Mouse (Mus musculus) frontal cortex, postnatal 25 days (tissue): ENCODE results near the gene Ltbp3.
A peak's percentile ranks its signal among the peaks of the same experiment; 100 is the strongest.

Source experiments
- DNase-seq, 2 experiments: peaks; one replicate each; pipeline ENCODE4 v3.0.0; 2022; ENCODE audit warnings: low spot score in 2 of 2

The Ltbp3 gene

DNA sequence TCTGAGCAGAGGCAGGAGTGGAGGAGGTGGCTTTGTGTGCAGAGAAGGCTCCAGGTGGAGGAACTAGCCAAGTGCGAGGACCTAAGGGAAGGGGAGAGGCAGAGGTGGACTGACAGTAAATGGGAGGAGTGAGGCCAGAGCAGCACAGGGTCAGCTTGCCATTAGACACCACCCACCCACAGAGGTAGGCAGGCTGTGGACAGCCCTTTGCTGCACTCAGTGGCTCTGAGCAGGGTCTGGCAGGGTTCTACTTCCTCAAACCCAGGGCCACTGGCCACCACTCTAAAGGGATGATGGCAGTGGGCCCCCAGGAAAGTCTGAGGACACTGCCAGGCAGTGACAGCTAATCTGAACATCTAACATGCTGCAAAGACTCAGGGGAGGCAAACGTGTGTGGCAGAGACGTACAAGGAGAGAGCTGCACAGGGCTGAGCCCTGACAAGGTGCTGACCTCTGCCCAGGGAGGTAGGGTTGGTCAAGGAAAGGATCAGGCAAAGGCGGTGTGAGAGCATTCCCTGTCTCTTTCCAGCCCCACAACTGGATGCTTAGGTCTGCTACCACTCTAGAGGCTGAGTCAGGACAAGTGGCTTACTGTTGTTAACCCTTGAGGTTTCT lies 16.7 kb upstream of the Ltbp3 start:
- no peak for DNase-seq

DNA sequence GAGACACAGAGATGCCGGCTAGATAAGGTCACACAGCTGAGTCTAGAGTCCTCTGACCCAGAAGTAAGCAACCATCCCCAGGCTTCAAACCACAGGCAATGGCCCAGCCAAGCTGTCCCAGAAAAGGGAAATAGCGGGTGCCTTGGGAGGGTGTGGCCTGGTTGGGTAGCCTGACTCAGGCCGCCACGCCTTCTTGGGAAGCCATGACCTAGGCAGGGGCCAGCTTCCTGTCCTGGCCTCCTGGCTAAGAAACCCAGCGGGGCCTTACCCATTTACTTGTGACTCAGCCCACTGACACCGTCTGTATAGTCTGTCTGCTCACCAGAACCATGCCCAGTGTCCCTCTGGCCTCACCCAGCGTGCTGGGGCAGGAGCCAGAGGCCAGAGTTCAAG lies 16.2 kb upstream of the Ltbp3 start:
- DNase-seq: no peak

DNA sequence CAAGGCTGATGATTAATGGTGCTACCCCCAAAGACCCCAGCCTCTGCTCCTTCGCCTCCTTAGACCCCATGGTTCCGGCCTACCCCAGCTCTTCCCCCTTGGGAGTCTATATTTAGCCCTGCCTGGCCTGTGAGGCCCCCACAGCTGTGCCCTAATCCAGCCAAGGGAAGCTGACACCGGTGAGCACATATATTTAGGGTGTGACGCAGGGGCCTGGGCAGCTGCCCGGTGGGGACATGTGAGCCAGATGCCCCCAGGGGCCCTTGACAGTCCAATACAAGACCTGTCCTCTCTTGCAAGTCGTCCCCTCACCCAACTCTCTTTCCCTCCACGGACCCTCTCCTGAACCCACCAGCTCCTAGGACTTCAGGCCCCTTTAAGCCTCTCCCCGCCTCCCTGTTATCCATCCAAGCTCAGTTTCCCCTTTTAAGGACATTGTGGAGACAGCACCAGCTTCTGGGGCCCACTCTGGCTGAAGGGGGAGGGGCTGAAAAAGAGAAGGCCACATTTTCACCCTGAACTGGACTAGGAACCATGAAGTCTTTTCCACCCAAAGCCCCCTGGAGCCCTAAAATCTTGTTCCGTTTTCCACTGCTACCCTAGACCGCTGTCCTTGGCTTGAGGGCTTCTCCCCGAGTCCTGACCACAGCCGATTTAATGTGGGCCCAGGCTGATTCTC lies 15.5 kb upstream of the Ltbp3 start:
- no peak for DNase-seq

DNA sequence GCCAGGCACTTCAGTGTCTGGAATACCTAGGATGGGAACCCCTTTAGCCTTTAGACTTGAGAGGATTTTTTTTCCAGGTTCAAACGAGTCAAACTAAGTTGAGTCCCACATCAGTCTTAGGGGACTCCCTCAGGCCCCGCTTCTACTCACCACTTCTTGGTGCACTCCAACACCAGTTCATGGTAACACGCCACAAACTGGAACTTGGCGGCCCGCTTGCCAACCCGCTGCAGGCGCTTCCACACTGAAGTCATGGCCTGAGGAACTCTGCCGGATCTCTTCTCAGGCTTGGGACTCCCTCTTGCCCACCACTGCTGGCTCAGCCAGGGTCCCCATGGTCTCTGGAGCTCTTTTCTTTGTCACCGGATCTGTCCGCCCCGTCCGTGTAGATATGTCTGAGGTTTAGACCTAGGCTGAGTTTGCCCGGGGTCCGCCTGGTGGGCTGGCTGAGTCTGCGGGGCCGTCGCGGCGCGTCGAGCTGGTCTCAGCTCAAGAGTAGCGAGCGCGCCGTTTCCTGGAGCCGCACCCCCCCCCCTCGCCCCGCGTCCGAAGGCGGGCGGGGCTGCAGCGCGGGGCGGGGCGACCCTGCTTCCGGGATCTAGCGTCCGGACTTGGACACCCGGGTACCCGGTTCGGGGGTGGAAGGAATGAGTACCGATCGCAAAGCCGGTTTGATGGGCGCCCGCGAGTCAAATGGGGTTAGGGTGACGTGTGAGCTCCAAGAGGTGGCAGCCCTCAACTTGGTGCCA lies 14.8 kb upstream of the Ltbp3 start, which contains the start of gene Ehbp1l1:
Gene Ehbp1l1 (minus strand): TSS at position 551 of the 749 bp plus-strand sequence.
- DNase-seq: no peak

DNA sequence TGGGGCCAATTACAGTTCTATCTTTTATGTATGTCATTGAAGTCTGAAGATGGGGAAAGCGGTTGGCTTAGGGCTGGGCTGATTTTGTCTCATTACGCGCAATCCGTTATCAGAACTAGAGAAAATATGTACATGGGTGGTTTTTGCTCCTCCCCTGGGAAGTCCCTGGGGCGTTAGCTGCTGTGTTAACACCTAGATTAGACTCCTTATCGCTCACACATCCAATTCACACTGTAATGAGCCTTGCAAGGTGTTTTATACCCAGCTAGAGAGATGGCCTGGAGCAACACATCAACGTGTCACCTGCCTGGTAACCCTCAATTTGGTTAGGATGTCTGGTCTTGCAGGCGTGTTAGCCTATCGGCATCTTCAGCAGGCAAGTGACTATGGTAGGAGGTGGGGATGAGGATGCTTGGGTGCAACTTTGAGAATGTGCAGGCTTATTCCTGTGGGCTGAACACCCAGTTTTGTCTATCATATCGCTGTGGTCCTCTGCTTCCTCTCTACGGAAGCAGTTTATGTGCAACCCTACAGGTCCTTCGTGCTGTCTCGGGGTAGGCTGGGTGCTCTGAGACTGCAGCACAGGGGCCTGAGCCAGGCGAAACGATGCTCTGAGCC lies 13.6 kb upstream of the Ltbp3 start:
- DNase-seq: no peak

DNA sequence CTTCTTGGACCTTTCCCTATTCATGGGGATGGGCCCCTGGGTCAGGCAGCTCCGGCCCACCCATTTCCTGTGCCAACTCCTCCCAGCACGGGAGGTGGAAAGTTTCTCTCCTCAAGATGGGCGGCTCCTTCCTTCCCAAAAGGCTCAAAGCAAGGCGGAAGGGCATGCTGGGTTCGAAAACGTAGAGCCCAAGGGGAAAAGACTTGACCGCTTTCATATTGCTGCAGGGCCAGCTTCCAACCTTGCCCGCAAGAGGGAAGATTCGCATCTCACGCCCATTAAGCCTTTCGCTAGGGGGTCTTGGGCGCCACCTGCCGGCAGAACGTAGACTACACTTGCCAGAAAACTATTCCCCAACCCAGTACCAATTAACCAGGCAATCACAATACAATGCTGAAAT lies 13.0 kb upstream of the Ltbp3 start:
- peak; percentile 84 to 87 for DNase-seq

DNA sequence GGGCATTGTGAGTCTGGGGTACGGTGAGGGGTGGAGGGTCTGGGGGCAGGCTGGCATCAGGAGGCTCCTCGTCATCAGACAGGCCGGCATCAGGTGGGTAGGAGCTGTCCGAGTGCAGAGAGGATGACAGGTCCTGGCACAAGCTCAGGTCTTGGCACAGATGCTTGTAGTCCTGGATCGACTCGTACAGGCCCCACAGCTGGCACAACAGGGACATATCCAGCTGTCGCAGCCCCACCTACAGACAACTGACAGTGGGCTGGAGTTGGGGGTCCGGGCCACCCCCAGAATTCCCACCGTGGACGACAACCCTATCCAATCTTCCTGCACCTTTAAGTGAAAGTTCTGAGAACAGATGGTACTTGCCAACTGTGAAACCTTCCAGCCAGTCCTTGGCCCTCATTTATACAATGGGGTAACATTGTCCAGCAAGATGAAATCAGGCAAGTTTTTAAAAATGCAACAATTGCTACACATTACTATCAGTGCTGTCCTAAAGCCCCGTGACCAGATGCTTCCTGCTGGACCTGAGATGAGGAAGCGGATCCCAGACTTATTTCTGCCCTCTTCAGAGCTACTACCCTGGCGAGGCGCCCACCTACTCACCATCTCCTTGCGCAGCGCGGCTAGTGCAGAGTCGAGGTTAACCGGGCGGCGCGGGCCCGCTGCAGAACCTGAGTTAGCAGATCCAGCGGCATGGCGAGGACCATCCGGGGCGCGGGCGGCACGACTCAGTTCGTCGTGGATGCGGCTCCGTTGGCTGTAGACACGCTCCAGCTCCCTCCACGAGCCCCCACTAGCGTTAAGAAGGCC lies 11.9 kb upstream of the Ltbp3 start:
- peak; percentile 46 to 52 for DNase-seq

DNA sequence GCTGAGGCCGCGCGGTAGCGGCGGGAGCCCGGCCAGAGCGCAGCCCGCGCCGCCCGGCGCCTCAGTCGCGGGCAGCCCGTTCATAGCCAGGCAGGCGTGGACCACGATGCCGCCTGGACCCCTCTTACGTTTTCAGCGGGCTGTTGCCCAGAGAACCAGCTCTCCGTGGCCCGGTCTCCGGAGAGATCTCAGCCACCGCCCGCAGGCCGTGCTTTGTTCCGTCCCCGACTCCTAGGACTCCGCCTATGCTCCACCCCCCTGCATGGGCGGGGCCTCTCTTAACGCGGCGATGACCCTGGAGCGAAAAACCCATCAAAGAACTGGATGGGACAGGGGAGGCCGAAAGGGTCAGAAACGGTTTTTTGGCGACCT lies 11.3 kb upstream of the Ltbp3 start, which contains the start of gene Fam89b:
Gene Fam89b (minus strand): TSS at position 210 of the 372 bp plus-strand sequence.
- DNase-seq: peak; percentile 53 to 67

DNA sequence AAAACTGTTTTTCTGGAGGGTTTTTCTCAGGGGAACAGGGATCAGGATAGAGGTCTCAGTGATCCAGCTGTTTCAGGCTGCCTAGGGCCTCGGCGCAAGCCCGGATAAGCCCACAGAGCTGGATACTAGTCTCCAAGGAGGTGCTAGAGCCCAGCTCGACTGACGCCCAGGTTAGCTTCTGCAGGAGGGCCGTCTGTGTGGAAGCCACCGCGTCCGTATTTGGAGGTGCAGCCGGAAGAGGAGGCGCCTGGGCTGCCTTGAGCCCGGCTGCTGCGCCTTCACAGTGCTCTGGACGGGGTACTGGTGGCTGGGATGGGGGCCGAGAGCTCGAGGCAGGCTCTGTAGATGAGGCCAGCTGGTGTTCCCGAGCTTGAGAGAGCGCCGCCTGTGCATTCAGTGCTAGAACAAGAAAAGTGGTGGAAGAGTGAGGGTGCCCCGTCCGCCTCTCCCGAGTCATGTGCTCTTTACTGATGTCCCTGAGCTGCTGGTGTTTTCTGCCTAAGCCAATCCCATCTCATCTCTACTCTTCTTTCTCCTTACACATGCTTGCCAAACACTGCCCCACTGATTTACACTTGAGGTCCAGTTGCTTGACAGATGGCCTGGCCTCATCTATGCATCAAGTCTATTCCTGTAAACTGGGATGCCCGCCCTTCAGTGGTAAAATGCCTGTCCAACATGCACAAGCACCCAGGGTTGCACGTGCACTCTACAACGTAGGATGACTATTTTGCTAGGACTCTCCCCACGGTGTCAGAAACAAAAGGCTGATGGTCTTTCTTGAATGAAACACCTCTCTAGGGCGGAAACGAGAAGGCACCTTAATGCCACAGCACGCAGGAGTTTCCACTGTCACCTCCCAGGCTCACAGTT lies 10.2 kb upstream of the Ltbp3 start:
- no peak for DNase-seq

DNA sequence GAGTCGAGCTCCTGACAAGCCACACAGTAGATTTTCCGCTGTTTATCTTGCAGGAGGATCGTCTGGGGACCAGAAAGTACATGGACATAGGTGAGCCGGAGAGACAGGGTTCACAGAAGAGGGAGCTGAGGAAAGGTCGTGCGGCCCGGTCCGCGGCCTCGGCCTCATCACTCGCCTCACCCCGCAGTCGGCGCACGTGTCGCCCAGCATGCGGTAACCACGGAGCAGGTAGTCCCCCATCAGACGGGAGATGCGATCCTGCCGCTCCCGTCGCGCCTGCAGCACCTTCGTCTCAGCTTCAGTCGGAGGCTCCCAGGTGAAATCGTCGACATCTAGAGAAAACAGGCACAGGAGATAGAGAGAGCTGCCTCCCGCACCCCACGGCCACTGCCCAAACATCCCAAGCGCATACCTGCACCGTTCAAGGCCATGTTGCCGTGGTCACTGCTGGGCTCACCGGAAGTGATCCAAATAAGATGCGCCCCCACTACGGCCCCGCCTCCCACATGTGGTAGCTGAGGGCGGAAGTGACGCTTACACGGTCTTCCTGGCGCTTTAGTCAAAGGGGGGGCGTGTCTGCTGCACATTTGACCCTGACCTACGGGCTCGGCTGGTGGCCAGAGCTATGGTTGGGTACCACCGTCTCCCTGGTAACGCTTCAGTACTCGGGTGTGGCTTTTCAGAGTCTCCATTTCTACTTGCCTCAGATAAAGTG lies 9.3 kb upstream of the Ltbp3 start:
- DNase-seq: peak; percentile 83 to 87

DNA sequence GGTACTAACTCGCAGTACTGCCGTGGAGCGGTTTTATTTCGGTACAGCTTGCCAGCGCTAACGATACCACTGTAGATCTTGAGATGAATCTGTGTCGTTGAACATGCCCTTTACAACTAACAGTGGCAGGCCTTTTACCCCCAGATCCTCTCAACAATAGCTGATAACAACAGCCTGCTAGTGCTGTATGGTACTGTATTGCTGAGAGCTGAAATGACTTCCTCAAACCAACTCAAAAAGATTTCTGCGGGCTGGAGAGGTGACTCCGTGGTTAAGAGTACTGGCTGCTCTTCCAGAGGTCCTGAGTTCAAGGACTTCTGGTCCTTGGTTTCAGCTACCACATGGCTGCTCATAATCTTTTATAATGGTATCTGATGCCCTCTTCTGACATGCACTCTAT lies 6.4 kb upstream of the Ltbp3 start:
- DNase-seq: no peak

DNA sequence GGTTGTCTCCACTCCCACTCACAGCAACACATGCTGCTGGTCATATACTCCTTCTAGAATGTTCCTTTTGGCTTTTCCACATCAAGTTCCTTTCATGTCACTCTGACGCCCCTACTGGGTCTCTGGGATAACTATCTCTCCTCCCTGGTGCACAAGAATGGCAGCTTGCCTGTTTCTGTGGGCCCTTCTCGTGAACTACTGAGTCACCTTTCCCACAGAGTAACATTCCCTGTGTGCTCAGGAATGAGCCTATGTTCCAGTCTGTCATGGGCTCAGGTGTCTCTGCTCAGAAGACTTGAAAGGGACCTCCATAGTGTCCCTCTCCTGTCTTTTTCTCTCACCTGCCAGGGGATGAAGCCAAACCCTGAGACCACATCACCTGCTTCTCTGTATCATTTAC lies 1.3 kb upstream of the Ltbp3 start:
- DNase-seq: no peak

DNA sequence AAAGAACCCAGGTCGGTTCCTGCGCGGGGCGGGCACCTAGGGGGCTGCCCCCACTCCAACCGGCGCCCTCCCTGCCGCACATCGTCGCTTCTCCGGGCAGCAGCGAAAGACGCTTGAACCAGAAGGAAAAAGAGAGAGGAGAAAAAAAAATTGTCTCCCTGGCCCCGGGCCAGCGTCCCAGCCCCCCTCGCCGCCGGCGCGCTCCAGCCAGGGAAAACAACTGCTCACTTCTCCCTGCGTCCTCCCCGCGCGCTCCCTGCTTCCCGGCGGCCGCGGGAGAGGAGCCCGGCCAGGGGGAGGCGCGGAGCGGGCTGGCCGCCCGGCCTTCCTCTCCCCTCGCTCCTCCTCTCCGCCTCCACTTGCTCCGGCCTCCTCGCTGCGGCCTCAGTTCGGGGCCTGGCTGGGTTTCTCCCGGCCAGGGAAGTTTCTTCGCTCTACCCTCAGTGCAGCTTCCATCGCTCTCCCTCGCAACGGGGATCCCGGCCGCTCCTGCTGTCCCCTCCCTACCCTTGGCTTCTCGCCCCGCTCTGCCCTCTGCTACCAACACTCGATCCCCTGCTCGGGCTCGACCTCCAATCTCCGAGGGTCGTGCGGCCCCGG lies 1.0 kb downstream of the Ltbp3 start:
- peak; percentile 54 to 55 for DNase-seq

DNA sequence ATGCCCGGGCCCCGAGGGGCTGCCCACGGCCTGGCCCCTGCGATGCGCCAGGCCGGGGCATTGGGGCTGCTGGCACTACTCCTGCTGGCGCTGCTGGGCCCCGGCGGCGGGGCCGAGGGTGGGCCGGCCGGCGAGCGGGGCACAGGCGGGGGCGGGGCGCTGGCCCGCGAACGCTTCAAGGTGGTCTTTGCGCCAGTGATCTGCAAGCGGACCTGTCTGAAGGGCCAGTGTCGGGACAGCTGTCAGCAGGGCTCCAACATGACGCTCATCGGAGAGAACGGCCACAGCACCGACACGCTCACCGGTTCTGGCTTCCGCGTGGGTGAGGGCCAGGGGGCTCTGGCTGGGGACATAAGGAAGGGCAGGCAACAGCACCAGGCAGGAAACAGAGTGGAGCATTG lies 1.5 kb downstream of the Ltbp3 start:
- no peak for DNase-seq

DNA sequence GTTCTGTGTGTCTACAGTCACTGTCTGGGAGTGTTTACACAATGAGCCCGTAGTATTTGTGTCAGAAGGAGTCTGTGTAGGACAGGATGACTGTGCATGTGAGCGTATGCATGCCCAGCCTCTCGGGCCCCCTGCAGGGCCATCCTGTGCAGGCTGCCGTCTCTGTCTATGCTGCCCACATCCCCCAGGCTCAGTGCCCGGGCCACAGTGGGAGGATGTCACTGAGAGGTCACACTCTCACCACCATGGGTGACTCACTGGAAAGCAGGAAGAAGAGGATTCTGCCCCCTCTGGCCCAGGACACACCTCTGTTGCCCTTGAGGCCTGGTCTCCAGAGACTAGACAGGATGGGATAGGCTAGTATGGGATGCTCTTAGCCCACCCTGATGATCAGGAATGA lies 2.9 kb downstream of the Ltbp3 start:
- DNase-seq: no peak

DNA sequence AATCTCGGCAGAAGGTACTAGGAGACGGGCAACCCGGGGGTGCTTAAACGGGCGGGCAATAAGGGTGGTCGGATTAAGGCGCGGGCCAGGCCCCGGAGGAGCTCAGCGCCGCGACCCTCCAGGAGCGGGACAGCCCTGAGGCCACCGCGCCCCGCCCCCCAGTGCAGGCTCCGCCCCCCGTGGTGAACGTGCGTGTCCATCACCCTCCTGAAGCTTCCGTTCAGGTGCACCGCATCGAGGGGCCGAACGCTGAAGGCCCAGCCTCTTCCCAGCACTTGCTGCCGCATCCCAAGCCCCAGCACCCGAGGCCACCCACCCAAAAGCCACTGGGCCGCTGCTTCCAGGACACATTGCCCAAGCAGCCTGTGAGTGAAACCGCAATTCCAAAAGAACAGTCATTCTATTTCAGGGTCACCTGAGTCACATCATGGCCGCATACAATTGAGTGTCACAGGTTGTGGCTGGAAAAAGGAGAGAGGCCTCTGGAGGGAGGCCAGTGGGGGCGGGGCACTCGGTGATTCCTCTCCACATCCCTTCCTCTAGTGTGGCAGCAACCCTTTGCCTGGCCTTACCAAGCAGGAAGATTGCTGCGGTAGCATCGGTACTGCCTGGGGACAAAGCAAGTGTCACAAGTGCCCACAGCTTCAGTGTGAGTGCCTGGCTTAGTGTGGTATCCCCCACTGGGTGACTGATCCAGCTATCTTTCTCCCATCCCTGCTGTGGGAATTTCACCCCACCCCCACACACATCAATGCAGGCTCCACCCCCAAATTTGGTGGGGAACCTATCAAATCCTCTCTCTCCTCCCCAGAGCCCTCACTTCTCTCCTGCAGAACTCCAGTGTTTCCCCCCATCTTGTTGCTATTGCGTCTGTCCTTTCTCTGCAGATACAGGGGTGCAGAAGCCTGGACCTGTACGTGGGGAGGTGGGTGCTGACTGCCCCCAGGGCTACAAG lies 5.3 kb downstream of the Ltbp3 start:
- no peak for DNase-seq

DNA sequence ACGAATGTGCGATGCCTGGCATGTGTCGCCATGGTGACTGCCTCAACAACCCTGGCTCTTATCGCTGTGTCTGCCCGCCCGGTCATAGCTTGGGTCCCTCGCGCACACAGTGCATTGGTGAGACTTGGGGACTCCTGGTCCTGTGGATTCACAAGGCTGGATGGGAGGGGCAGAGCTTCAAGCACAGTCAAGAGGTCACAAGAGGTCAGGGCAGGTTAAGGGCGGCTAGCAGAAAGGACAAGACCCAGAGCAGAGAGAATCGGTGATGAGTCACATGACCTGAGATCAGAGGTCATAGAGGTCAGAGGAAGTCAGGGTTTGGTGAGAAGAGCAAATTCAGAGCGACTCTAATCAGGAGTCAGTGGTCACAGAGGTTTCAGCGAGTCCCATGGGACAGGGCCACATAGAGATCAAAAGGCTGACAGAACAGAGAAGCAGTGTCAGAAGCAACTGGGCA lies 6.2 kb downstream of the Ltbp3 start:
- no peak for DNase-seq

DNA sequence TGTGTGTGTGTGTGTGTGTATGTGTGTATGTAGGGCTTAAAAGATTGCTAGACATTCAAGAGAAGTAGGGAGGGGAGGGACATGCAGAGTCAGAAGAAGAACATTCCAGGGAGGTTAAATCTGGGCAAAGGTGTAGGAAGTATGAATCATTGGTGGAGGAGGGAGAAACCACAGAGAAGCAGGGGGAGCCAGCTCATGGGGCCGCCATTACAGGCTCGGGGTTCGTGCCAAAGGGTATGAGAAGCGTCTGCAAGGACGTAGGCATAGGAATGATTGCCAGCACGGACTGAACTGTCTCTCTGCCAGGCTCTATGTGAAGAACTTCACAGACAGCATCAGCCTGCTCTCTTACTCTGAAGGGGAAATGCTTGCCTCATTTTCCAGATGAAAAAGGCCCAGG lies 8.8 kb downstream of the Ltbp3 start:
- no peak for DNase-seq
